Comparison of ENCODE assay signal across 28 mouse cellular contexts in the genomic region with DNA sequence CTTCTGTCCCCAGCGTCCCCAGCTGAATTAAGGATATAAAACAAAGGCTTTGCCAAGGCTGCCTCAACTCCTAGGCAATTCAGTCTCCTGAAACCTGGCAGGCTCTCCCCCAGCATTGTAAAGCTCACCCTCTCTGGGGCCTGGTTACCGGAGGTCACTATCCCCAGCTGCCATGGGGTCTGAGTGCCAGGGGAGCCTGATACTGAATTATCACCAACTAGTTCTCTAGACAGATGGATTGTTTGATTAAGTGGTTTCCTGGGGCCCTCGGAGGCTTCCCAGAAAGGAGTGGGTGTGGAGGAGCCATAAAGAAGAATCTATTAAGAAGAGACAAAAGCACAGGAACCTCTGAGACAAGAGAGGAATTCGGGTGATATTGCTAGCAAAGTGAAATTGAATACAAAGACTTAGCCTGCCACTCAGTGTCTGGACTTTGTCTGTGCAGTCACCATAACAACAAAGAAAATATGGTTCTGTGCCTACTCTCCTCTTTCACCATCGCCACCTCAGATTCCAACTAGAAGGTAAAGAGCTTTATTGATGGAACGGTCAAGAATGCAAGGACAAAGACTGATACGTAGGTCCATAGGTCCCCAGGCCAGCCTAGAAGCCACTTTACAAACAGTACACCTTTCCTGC. TPM values are rescaled to one million over a fixed set of nuclear protein-coding genes. Genes with fewer than 3 reads are reported as not detected.
DNase-seq lines count a peak whose midpoint lies in the region; ATAC-seq and TF ChIP-seq lines count a peak whose summit lies in the region.
"Had no signal": no experiment of that assay in that cellular context is flagged by ENCODE, and none has a peak within 500 bp of the region (broad histone marks: within the 10 kb centered on the region; RNA-seq: fewer than 3 reads in every experiment).

No protein-coding gene starts in this region.

- TF ChIP-seq EP300 in stomach, postnatal 0 days (optimal IDR thresholded peaks at IDR 0.05): no peak

- H3K9me3 ChIP-seq in hindbrain, embryonic 16.5 days (ENCODE audit: control insufficient read depth, low read length): no peaks in the 10 kb centered on the region
- H3K9me3 ChIP-seq in hindbrain, embryonic 10.5 days: no peaks in the 10 kb centered on the region
- no peaks in the 10 kb centered on the region for H3K9me3 ChIP-seq in midbrain, embryonic 16.5 days (replicated peaks; ENCODE audit: control insufficient read depth, low read length, poor library complexity, severe bottlenecking)
- no peaks in the 10 kb centered on the region for H3K9me3 ChIP-seq in midbrain, embryonic 13.5 days
- no peaks in the 10 kb centered on the region for H3K9me3 ChIP-seq in stomach, postnatal 0 days (ENCODE audit: control insufficient read depth, low read length)
- H3K9me3 ChIP-seq: forebrain, embryonic 12.5 days; limb, embryonic 13.5 days had no signal

- no peaks in the 10 kb centered on the region for H3K36me3 ChIP-seq in hindbrain, embryonic 16.5 days (ENCODE audit: control insufficient read depth, insufficient read depth, low read length)
- no peaks in the 10 kb centered on the region for H3K36me3 ChIP-seq in hindbrain, embryonic 10.5 days
- H3K36me3 ChIP-seq in midbrain, embryonic 16.5 days (ENCODE audit: control insufficient read depth, insufficient read depth, low read length): no peaks in the 10 kb centered on the region
- no peaks in the 10 kb centered on the region for H3K36me3 ChIP-seq in midbrain, embryonic 13.5 days
- no peaks in the 10 kb centered on the region for H3K36me3 ChIP-seq in stomach, postnatal 0 days (ENCODE audit: control insufficient read depth, insufficient read depth, low read length)
- H3K36me3 ChIP-seq: forebrain, embryonic 12.5 days; limb, embryonic 13.5 days had no signal

- no peak overlapping the region for H3K27ac ChIP-seq in hindbrain, embryonic 16.5 days (ENCODE audit: low read depth, low read length)
- no peak overlapping the region for H3K27ac ChIP-seq in hindbrain, embryonic 10.5 days
- no peak overlapping the region for H3K27ac ChIP-seq in midbrain, embryonic 16.5 days (ENCODE audit: low read length)
- no peak overlapping the region for H3K27ac ChIP-seq in midbrain, embryonic 13.5 days
- H3K27ac ChIP-seq in stomach, postnatal 0 days (replicated peaks): no peak overlapping the region
- H3K27ac ChIP-seq: forebrain, embryonic 12.5 days; gastrocnemius, adult 2 months; heart, adult 2 months; limb, embryonic 13.5 days had no signal

- no peaks in the 10 kb centered on the region for H3K27me3 ChIP-seq in hindbrain, embryonic 16.5 days (replicated peaks; ENCODE audit: control insufficient read depth, insufficient read depth, low read length)
- peaks cover 55% of the 10 kb centered on the region for H3K27me3 ChIP-seq in hindbrain, embryonic 10.5 days (ENCODE audit: insufficient read depth, poor library complexity, severe bottlenecking)
- no peaks in the 10 kb centered on the region for H3K27me3 ChIP-seq in midbrain, embryonic 16.5 days (ENCODE audit: control insufficient read depth, insufficient read depth, low read depth, low read length)
- peaks cover 17% of the 10 kb centered on the region for H3K27me3 ChIP-seq in midbrain, embryonic 13.5 days
- H3K27me3 ChIP-seq in stomach, postnatal 0 days (ENCODE audit: control insufficient read depth, insufficient read depth, low read length): no peaks in the 10 kb centered on the region

- peak; percentile 63 for ATAC-seq in hindbrain, embryonic 16.5 days
- ATAC-seq in midbrain, embryonic 16.5 days: 0 out of 2 replicates have a peak, but pooled peaks have one; percentile 36
- ATAC-seq in midbrain, embryonic 13.5 days: no peak
- ATAC-seq in stomach, postnatal 0 days (ENCODE audit: low FRiP score, low TSS enrichment): no peak
- ATAC-seq: CD4-positive, CD25-positive, alpha-beta regulatory T cell, adult 4 months had no signal

- no peak overlapping the region for H3K9ac ChIP-seq in hindbrain, embryonic 16.5 days (ENCODE audit: low read depth, low read length)
- no peak overlapping the region for H3K9ac ChIP-seq in midbrain, embryonic 16.5 days (ENCODE audit: low read depth, low read length)
- no peak overlapping the region for H3K9ac ChIP-seq in midbrain, embryonic 13.5 days (replicated peaks)
- H3K9ac ChIP-seq in stomach, postnatal 0 days (ENCODE audit: low read length): no peak overlapping the region
- H3K9ac ChIP-seq: forebrain, embryonic 12.5 days; limb, embryonic 13.5 days had no signal

- TF ChIP-seq CTCF in stomach, postnatal 0 days (IDR thresholded peaks at IDR 0.05; ENCODE audit: low read depth): peak; percentile 22; the same call in 1 of the 2 replicates

- H3K4me2 ChIP-seq in hindbrain, embryonic 16.5 days (ENCODE audit: low read length): no peak overlapping the region
- no peak overlapping the region for H3K4me2 ChIP-seq in midbrain, embryonic 16.5 days (ENCODE audit: low read length)
- no peak overlapping the region for H3K4me2 ChIP-seq in midbrain, embryonic 13.5 days (replicated peaks)
- H3K4me2 ChIP-seq in stomach, postnatal 0 days (replicated peaks; ENCODE audit: low read depth): no peak overlapping the region
- H3K4me2 ChIP-seq: forebrain, embryonic 12.5 days; limb, embryonic 13.5 days had no signal

- no peak for DNase-seq in hindbrain, embryonic 10.5 days (ENCODE audit: low spot score)
- DNase-seq in embryo, embryonic 11 days: peak; percentile 2
- no peak for DNase-seq in stomach, postnatal 0 days (ENCODE audit: low spot score)
- DNase-seq in right cerebral cortex, postnatal 14 days: no peak
- DNase-seq in adrenal gland, postnatal 4 days (ENCODE audit: low spot score in 2 of 2): no peak
- DNase-seq: cerebellum, adult 11 months; cerebellum, postnatal 36 days; heart, adult 2 months had no signal

- H3K4me1 ChIP-seq in hindbrain, embryonic 16.5 days (ENCODE audit: control insufficient read depth, insufficient read depth, low read depth, low read length): no peaks in the 10 kb centered on the region
- H3K4me1 ChIP-seq in hindbrain, embryonic 10.5 days (replicated peaks): 0 out of 2 replicates have a peak, but pooled peaks cover 3% of the 10 kb centered on the region
- no peaks in the 10 kb centered on the region for H3K4me1 ChIP-seq in midbrain, embryonic 16.5 days (ENCODE audit: control insufficient read depth, insufficient read depth, low read length)
- H3K4me1 ChIP-seq in midbrain, embryonic 13.5 days (replicated peaks): no peaks in the 10 kb centered on the region
- no peaks in the 10 kb centered on the region for H3K4me1 ChIP-seq in stomach, postnatal 0 days (replicated peaks; ENCODE audit: control insufficient read depth, insufficient read depth)
- H3K4me1 ChIP-seq: forebrain, embryonic 12.5 days; limb, embryonic 13.5 days had no signal

- 49% methylated on average over 7 of the region's 7 CpGs for WGBS in hindbrain, embryonic 16.5 days
- 63% methylated on average over 7 of the region's 7 CpGs for WGBS in hindbrain, embryonic 10.5 days
- 58% methylated on average over 7 of the region's 7 CpGs for WGBS in midbrain, embryonic 16.5 days
- WGBS in midbrain, embryonic 13.5 days: 69% methylated on average over 7 of the region's 7 CpGs
- 71% methylated on average over 7 of the region's 7 CpGs for WGBS in stomach, postnatal 0 days

- no peak overlapping the region for H3K4me3 ChIP-seq in hindbrain, embryonic 16.5 days (ENCODE audit: low read length)
- H3K4me3 ChIP-seq in hindbrain, embryonic 10.5 days: no peak overlapping the region
- no peak overlapping the region for H3K4me3 ChIP-seq in midbrain, embryonic 16.5 days (ENCODE audit: low read depth, low read length)
- H3K4me3 ChIP-seq in midbrain, embryonic 13.5 days (replicated peaks): no peak overlapping the region
- H3K4me3 ChIP-seq in stomach, postnatal 0 days (ENCODE audit: low read depth, low read length): no peak overlapping the region
- H3K4me3 ChIP-seq: forebrain, embryonic 12.5 days; gastrocnemius, adult 2 months; heart, adult 2 months; limb, embryonic 13.5 days had no signal

RNA-seq across cellular contexts. Expression of a gene that starts 34.5 kb away (rescaled TPM):
- polyA plus RNA-seq in hindbrain, embryonic 16.5 days (2015; fragmentation: Nextera tagmentation; extraction: Ambion mirVana): not detected in 2 replicates
- not detected in 2 replicates for polyA plus RNA-seq in hindbrain, embryonic 10.5 days (2016; fragmentation: Nextera tagmentation; extraction: Ambion mirVana)
- polyA plus RNA-seq in midbrain, embryonic 16.5 days (2015; fragmentation: Nextera tagmentation; extraction: Ambion mirVana): not detected in 2 replicates
- not detected in 2 replicates for polyA plus RNA-seq in midbrain, embryonic 13.5 days (2015; fragmentation: Nextera tagmentation; extraction: Ambion mirVana)
- not detected in 2 replicates for polyA plus RNA-seq in stomach, postnatal 0 days (2015; fragmentation: Nextera tagmentation; extraction: Ambion mirVana)
- not detected for total RNA-seq in adrenal gland, postnatal 4 days (2021)
- total RNA-seq: adrenal gland, postnatal 25 days; gastrocnemius, adult 2 months; heart, adult 2 months; heart, postnatal 10 days; layer of hippocampus, adult 18-20 months; left cerebral cortex, adult 8-10 months; megakaryocyte-erythroid progenitor cell, adult 5-6 weeks had no signal
- polyA plus RNA-seq: embryonic facial prominence, embryonic 14.5 days; forebrain, embryonic 12.5 days; heart, adult 2 months; intestine, embryonic 14.5 days; kidney, embryonic 14.5 days; limb, embryonic 13.5 days; lung, postnatal 0 days; neural tube, embryonic 11.5 days; small intestine, adult 2 months; stomach, embryonic 14.5 days; thymus, postnatal 0 days had no signal

RNA-seq across cellular contexts. Expression of a gene that starts 48.2 kb away (rescaled TPM):
- 0.09 and 0.10 TPM in 2 replicates for polyA plus RNA-seq in hindbrain, embryonic 16.5 days (2015; fragmentation: Nextera tagmentation; extraction: Ambion mirVana)
- polyA plus RNA-seq in hindbrain, embryonic 10.5 days (2016; fragmentation: Nextera tagmentation; extraction: Ambion mirVana): 0.63 and 0.95 TPM in 2 replicates
- polyA plus RNA-seq in midbrain, embryonic 16.5 days (2015; fragmentation: Nextera tagmentation; extraction: Ambion mirVana): 0.11 TPM in 1 of 2 replicates, not detected in the other
- 0.24 and 0.26 TPM in 2 replicates for polyA plus RNA-seq in midbrain, embryonic 13.5 days (2015; fragmentation: Nextera tagmentation; extraction: Ambion mirVana)
- 0.36 and 0.39 TPM in 2 replicates for polyA plus RNA-seq in stomach, postnatal 0 days (2015; fragmentation: Nextera tagmentation; extraction: Ambion mirVana)
- total RNA-seq in adrenal gland, postnatal 4 days (2021): 1 to 10 TPM in 1 of 2 experiments, under 1 TPM in 1; 0.73 to 1.0 TPM
- total RNA-seq: gastrocnemius, adult 2 months; heart, adult 2 months; layer of hippocampus, adult 18-20 months had no signal
- polyA plus RNA-seq: heart, adult 2 months had no signal

Comparison
In these comparisons a context has a peak if more than half of its experiments do, and no peak if none do; other contexts are left out.
1. ATAC-seq: peak in hindbrain, embryonic 16.5 days (single experiment) and midbrain, embryonic 16.5 days (single experiment); none in midbrain, embryonic 13.5 days (single experiment) and stomach, postnatal 0 days (single experiment).